Mouse (Mus musculus): Measurements from ENCODE around the gene Ankrd45. TPM values are rescaled to one million over a fixed set of nuclear protein-coding genes. Genes with fewer than 3 reads are reported as not detected.
A peak's percentile ranks its signal among the peaks of the same experiment; 100 is the strongest.
"Not testable (repeated sequence)": the region's sequence is repeated elsewhere in the genome, so short reads cannot be mapped to it uniquely, and the experiment has no call there.

Ankrd45 gene
- total RNA-seq (2021) = 10 to 100 TPM; 52.6 to 58.8 TPM

DNA sequence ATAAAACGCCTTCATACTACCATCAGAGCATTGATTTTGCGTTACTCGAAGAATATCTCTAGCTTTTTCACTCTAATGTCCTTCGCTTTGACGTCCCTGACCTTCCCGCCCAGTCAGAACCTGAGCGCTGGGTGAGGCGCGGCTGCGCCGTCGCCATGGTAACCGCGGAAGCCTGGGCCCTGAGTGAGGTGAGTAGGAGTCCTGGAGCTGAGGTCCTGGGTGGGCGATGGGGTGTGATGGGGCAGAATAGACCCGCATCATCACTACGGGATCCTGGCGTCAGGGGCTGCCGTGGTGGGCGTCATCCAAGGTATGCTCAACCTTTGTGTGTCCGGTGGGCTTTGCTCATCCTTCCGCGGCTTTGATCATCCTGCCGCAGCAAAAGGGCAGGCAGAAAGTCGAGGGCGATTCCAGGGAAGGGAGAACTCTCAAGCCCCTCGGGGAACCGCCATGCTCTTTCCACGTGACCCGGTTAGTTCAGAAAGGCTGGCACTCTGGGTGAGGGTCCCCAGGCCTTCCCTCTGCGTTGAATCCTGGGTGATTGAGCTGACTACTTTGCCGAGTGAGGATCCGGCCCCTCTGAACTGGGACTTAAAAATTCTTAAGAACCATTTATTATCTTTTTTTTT lies at the start of gene Ankrd45:
Gene Ankrd45 (plus strand): TSS at position 161 of the 629 bp plus-strand sequence.
- peak; percentile 64 to 70 for DNase-seq

DNA sequence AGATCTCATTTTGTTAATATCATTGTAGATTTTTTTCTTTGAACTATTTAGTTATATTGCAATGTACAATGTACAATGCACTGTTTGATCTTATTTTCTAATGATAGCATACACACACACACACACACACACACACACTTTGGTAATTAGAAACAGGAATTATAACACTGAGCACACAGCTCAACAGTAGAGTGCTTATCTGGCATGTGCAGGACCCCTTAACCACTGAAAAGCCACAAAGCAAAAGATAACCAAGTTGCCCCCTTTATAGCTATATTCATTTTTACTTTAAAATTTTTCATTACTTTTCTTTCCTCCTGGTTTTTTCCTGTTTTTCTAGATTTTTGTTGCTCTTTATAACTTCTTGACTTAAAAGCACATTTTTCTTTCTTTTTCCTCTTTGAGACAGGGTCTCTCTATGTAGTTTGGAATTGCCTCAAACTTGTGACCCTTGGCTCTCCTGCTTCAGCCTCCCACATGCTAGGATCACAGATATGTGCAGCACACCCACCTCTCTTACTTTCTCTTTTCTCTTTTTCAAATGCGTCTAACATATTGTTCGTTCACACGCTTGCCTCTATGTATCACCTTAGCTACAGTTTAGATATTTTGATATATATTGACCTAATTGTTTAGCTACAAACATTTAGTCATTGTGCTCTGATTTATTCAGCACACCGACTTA lies 42.6 kb upstream of the Ankrd45 start:
- no peak for DNase-seq

DNA sequence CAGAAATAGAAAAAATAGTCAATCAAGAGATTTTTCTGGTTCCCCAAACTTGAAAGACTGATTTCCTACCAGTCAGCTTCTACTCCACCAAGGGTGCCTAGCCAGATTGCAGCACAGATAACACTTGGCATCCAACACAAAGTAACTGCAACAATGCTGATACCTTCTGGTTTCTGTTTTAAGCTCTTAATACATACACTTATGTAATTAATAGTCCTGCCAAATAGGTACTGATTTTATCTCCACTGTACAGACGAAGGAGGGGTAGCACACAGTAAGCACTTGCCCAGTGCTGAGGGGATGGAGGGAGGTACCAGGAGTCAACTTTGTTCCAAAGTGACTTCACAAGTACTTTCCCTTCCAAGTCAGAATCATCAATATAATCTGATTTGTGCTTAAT lies 38.6 kb upstream of the Ankrd45 start:
- no peak for DNase-seq

DNA sequence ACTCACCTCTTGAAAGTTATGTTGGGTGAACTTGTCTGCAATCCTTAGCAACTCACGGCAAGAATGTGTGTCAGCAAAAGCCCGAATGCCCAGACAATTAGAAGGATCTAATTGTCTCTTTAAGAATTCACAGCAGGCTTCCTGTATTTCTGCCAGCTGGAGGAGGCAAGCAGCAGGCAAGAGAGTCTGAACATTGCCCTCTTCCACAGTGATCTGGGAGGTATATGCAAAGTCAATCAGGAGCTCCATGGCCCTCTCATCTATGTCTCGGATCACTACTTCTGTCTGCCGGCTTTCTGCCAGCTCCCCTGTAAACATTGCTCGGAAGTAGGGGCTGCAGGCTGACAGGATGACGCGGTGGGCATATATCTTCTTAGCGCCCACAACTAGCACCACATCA lies 33.3 kb upstream of the Ankrd45 start:
- DNase-seq = no peak

DNA sequence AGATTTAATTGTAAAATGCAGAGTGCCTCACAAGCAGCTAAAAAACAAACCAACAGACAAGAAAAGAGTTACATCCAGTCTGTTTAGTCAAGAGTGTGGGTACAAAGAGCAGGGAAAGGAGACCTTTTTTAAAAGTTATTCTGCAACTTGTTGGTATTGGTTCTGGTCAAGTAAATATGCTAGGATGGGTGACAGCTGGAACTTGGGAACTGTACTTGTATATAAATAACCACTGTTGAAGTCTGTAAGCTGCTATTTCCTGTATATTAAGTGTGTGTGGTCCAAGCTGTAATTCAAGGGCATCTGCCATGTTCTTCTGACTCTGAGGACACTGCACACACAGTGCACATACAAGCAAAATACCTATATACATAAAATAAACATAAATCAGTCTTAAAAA lies 27.9 kb upstream of the Ankrd45 start:
- DNase-seq = no peak

DNA sequence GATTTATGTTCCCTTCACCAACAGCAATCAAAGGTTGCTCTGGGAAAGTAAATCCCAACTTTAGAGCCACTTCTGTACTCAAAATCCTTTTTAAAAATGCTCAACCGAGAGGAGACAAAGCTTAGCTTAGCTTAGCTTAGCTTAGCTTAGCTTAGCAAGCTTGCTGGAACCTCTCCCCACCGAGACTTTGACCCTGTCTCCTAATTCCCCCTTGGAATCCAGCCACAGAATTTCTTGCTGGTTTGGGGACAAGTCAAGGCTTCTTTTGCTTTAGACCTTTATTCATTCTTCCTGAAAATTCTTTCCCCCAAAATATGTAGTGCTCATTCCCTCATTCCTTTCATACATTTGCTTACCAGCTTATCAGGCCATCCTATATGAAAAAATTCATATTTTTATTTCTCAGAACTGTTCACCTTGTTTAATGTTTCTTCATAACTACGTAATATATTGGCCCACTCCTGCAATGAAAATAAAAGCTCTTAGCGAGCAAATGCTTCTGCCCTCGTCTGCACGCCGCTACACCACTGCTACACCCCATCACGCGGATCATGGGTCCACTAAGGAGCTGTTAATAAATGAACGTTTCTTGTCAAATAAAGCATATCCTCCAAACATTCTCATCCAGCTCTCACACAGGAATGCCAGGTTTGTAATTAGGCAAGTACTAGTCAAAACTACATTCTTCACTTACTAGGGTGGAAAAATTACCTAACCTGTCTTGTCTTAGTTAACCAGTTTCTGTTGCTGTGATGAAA lies 19.7 kb upstream of the Ankrd45 start:
- DNase-seq = no peak

DNA sequence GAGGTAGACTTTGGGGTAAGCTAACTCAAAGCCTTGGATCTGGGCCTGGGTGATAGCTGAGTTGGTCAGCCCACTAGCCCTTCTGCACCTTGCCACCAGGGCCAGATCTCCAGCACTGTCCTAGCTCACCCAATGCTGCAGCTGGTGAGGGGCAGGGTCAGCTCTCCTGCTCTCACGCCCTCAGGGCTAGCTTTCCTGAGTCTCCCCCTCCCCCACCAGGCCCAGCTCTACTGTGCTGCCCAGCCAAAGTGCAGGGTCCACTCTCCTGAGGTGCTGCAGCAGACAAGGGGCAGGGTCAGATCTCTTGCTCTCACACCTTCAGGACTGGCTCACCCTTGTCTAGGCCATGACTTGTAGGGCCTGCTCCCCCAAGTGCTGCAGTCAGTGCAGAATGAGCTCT lies 16.0 kb upstream of the Ankrd45 start:
- DNase-seq = no peak

DNA sequence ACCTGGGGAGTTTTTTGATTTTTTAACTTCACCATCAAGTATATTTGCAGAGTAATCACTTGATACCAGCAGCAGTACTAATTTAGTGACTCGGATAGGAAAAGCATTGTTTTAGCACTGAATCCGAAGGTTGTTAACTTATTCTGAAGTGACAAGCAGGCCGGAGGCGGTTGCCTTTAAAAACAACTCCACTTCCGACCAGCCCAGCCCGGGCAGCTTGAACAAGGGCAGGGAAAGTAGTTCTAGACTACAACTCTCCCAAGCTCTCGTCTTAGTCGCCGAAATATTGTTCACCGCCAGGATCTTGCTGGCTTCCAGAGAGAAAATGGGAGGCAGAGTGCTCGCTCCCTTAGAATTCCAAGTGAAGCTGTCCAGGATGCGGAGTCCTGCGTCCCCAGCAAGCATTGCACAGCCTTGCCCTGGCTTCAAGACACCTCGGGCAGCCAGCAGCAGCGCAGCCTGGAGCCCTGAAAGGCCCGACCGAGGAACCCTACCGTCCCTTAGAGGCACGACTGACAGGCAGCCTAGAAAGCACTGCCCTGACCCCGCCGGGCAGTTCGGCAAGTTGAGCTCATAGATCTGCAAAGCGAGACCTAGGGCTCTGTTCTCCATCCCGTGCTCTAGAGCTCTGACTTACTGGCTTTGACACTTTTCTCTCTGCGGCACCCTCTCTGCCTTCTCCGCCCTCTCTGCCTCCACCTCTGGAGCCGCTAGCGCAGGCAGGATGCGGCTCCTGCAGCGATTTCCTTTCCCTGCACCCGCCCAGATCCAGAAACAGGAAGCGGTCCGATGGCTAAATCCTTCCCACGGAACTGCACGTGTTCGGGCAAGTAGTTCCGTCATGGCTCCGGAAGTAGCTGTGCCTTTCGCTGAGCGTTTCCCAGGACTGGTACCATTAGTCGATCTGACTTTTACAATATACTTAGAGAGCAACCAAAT lies 11.5 kb upstream of the Ankrd45 start, which contains the start of gene Klhl20:
Gene Klhl20 (minus strand): TSS at position 786 of the 939 bp plus-strand sequence.
- peak; percentile 92 to 93 for DNase-seq

DNA sequence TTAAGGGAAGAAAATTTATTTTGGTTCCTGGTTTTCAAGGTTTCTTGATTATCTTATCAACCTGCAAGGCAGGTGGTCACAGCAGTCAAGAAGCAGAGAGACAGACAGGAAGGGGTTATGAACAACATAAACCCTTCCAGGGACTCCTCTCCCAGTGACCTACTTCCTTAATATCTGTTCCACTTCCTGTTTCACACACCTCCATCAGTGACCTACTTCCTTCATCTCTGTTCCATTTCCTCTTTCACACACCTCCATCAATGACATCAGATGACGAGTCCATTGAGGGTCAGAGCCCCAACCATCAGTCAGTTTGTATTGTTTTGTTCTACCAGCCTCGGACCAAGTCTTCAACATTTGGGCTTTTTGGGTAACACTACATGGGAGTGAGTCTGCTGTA lies 3.0 kb upstream of the Ankrd45 start:
- DNase-seq = no peak

DNA sequence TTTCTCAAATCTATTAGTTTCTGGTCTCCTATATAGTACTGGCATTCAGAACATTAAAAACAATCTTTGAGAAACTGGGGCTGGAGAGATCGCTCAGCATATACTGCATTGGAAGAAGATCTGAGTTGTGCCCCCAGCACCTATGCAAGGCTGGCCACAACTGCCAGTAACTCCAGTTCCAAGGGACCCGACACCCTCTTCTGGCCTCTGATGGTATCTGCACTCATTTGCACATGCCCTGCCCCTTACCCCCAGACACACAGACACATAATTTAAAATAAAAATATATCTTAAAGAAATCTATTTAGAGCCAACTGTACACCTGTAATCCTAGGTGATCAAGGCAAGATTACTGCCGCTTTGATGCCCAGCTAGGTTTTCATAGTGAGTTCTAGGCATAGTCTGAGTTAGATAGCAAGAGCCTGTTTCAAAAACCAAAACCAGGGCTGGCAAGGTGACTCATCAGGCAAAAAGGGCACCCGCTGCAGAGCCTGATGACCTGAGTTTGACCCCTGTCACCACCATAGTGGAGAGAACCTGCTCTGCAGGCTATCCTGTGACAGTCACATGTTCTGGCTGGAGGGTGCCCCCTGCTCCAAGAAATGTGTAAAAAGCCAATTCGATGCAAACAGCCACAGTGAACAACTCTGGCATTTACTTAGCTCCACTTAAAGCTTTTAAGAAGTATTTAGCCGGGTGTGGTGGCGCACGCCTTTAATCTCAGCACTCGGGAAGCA lies 2.3 kb upstream of the Ankrd45 start:
- DNase-seq = no peak

DNA sequence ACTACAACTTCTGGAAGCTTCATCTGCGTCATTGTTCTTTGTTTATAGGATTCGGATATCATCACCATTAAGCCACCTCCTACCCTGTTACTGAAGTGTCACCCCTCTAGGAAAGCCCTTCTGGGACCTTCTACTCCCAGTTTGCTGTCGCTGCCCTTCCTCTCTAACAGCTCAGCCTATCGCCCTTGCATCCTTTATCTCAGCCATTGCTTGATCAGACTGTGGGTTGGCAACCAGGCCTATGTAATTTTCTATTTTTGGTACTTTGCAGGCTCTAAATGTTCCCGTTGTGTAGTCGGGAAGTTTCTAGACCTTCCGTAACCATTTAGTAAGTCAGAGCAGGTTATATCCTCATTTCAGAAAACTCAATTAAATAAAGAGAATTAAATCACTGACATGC lies 725 bp downstream of the Ankrd45 start:
- DNase-seq = peak; percentile 7 to 14

DNA sequence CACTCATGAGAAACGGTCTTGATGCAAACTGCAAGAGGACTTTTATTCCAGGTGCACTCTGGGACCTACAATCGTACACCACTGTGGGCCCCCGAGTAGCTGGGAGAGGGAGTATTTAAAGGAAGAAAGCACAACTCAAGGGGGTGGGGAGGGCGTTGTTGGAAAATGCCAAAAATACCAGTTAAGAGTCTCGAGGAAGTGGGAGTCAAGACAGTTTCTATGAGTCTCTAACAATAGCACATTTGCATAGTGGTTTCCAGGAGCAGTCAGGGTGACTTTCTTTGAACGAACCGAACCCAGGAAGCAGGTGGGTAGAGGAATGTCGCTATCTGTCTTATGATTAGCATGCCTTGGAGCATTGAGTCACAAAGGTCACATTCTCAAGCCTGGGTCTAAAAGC lies 3.1 kb downstream of the Ankrd45 start:
- not testable (repeated sequence) for DNase-seq

DNA sequence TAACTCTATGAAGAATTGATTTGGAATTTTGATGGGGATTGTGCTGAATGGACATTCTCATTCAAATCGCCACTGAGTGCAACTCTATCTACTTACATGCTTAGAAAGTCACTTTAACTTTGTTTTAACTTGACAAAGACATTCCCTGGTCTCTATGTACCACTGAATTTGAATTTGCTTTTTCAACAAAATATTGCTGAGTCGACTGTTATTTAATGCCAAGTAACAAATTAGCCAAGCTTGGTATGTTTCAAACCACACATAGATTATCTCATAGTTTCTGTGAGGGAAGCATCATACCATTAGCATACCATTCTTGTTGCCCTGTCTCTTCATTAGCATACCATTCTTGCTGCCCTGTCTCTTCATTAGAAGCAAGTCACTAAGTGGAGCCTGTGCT lies 5.4 kb downstream of the Ankrd45 start:
- DNase-seq = no peak

DNA sequence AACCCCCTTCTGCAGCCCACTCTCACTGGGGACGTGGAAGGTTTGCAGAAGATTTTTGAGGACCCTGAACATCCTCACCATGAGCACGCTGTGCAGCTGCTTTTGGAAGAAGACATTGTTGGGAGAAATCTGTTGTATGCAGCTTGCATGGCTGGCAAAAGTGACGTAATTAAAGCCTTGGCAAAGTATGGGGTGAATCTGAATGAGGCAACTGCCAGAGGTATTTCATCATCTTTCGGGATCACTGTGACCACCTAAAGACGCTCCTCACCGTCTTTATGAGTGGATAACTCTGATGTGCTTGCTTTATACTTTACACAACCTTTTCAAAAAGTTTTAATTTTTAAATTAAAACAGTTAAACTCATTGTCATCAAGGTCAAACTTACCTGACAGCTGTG lies 8.6 kb downstream of the Ankrd45 start:
- no peak for DNase-seq

DNA sequence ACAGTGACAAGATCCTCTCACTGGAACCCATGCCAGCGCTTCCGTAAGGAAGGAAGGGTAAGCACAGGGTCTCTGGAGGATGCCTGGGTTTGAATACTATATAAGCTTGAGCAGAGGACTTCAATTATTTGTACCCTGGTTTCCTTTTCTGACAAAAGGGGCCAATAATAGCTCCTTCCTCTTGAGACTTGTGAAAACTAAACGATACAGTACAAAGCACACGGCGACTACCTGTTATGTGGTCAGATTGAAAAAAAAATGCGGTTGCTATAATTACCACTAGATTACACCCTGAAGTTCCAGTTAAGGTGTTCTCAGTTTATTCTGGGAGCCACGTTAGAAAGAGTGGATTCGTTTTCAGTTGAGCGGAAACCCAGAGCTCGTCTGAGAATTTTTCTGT lies 14.1 kb downstream of the Ankrd45 start:
- no peak for DNase-seq

DNA sequence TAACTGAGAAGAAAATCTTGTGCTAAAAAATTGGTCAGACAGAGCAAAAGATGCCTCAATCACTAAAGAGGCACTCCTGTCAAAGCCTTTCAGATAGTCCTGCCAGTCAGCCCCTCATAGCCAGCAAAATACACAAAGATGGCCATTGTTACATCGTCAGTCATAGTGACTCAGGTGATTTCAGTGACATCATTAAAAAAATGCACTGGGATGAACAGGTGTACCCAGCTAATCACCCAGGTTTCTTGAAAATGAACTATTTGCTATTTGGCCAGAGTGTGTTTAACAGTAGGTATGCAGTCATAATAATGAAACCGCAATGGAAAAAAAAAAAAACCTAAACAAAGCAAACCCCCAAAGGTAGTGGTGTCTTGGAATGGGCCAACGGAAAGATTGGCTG lies 16.7 kb downstream of the Ankrd45 start, which contains the start of gene Tex50:
Gene Tex50 (minus strand): TSS at position 101 of the 400 bp plus-strand sequence.
- no peak for DNase-seq

DNA sequence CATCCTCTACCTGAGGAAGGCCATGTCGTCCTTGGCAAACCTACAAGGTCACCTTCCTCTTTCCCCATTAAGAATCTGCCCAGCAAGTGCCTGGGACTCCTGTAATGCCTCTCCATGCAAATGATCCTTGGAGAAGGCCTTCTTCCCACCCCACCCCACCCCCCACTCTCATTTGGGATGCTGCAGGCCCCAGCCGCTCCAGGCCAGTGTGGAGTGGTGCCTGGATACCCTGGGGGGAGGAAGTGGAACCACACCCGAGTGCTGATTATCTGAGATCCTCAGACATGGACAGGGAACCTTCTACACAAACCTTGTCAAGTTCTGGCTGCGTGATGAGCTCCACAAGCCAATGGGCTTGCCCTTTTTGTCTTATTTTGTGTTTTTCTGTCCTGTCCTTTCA lies 17.8 kb downstream of the Ankrd45 start:
- DNase-seq = no peak

DNA sequence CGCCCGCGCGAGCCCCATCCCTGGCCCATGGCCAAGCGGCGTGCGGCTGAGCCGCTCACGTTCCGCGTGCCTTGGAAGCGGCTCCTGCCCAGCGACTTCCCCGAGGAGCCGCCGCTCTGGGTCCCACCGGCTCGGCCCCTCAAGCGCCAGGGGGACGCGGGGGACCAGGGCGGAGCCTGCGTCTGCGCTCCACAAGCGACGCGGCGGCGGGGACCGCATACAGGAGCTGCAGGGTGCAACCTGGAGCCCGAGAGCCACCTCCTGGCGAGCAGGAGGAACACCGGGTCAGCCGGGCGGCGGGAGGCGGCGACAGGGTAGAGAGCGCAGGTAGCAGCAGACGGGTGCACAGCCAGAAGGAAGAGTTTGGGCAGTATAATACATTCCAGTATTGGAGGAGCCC lies 28.2 kb downstream of the Ankrd45 start:
- peak; percentile 51 to 54 for DNase-seq

DNA sequence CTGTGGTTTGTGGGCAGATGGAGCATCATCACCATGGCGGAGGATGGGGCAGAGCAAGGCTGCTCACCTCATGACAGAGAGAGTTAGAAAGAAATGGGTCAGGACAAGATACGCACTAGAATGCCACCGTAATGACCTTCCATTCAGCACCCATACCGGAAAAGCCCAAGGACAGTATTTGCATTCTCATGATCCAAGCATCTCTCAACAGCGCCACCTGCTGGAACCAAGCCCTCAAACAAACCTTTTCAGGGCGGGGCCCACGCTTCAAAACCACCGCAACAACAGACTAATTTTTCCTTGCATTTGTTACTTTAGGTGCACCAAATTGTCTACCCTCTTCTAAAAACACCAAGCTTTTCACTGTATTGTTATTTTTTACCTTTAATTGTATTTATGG lies 38.2 kb downstream of the Ankrd45 start:
- peak; percentile 20 to 26 for DNase-seq

DNA sequence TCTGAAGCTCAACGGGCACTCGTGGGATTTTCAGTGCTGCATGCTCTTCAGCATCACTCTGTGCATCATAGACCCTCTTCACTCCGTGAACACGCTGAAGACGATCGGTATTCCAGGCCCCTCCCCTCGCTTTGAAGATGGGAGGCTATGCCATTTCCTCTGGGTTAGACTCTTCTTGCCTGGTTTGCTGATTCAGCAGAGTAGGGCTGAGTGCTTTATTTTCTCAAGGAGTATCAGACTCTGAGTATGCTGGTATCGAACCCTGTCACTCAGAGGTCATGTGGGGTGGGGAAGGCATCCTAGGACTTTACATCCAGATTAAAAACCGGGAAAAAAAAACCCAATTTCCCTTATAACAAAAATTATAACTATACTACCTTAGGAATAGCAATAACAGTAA lies 39.9 kb downstream of the Ankrd45 start:
- DNase-seq = no peak

DNA sequence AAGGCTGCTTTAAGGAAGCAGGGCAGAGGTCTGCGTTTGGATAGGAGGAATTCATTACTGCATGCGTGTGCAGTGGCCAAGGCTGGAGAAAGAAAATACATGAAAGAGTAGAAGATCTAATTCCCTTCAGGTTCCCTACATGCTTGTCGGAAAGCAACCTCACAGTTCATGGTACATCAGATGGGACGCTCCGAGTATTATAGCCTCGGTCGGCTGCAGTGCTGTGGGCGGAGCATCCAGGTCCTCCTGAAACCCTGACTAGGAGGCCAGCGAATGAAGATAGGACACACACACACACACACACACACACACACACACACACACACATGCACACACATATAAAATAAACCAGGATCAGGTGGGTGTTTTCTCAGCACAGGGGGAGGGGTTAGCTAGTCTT lies 41.2 kb downstream of the Ankrd45 start:
- DNase-seq = no peak

DNA sequence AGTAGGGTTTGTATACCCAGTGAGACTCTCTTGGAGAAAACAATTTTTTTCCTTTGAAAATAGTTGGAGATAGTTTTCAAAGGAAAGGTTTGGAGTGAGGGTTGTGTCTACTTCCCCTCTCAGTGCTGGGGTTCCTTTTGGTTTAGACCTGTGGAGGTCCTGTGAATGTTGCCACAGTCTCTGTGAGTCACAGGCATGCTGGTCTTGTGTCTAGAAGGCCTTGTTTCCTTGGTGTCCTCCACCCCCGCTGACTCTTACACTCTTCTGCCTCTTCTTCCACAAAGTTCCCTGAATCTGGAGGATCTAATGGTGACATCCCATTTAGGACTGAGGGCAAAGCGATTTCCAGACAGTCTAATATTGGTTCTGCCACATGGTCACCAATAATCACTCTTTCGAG lies 42.9 kb downstream of the Ankrd45 start:
- DNase-seq = no peak
